Mouse (Mus musculus): ENCODE measurements around the gene Rfxap. TPM values are rescaled to one million over a fixed set of nuclear protein-coding genes. Genes with fewer than 3 reads are reported as not detected.

Gene Rfxap
- 36.8 TPM for total RNA-seq (2023)

GRCm38 (mm10) chr3:54807666-54808217, at the start of gene Rfxap:
Rfxap (minus strand) TSS chr3:54807791.

GRCm38 (mm10) chr3:54755145-54756041, 52.2 kb downstream of the Rfxap start, which contains the start of gene Smad9:
Smad9 (plus strand) TSS chr3:54755582.

Other genes with a start within 250 kb of the Rfxap start
- gene Supt20, start 115.0 kb downstream of the Rfxap start, total RNA-seq (2023), result 148 TPM
- gene Gm21958, start 93.4 kb downstream of the Rfxap start, total RNA-seq (2023), result not detected
- gene Exosc8, start 72.4 kb downstream of the Rfxap start, total RNA-seq (2023), result 99.6 TPM
- gene Alg5, start 72.3 kb downstream of the Rfxap start, total RNA-seq (2023), result 25.6 TPM
- 0.15 TPM for gene Smad9, start 52.2 kb downstream of the Rfxap start, total RNA-seq (2023)
- not detected for gene Sertm1, start 108.1 kb upstream of the Rfxap start, total RNA-seq (2023)
- gene Ccna1, start 247.7 kb upstream of the Rfxap start, total RNA-seq (2023), result not detected